Mouse (Mus musculus): ENCODE results near the gene Olfr344. TPM values are rescaled to one million over a fixed set of nuclear protein-coding genes. Genes with fewer than 3 reads are reported as not detected.

The Olfr344 gene
- total RNA-seq (2014; rRNA removed) = not detected in 2 replicates
- not detected in 2 replicates for polyA plus RNA-seq (2015; fragmentation: Nextera tagmentation; extraction: Ambion mirVana)

GRCm38 (mm10) chr2:36566362-36566761, at the start of gene Olfr344:
TSS of gene Olfr344 (plus strand) at chr2:36566662.
- ATAC-seq (ENCODE audit: low FRiP score) (no peak), DNase-seq (ENCODE audit: low spot score) (no peak)
- Histone ChIP-seq H3K36me3 (ENCODE audit: insufficient read depth, low read length) (no peaks in the 10 kb centered on the region), H3K4me2 (ENCODE audit: low read depth, low read length, poor library complexity, severe bottlenecking) (no peak within 1 kb of the TSS), H3K27me3 (ENCODE audit: insufficient read depth, low read length) (no peaks in the 10 kb centered on the region), H3K27ac (ENCODE audit: low read depth, low read length) (no peak within 1 kb of the TSS), H3K4me1 (ENCODE audit: insufficient read depth, low read length) (no peaks in the 10 kb centered on the region), H3K4me3 (ENCODE audit: low read depth, low read length) (no peak within 1 kb of the TSS), H3K9ac (replicated peaks; ENCODE audit: low read length, poor library complexity, severe bottlenecking) (no peak within 1 kb of the TSS), H3K9me3 (ENCODE audit: low read length) (peaks cover 4% of the 10 kb centered on the region; the same call in 1 of the 2 replicates)
- TF ChIP-seq CTCF (IDR thresholded peaks at IDR 0.05) = no peak
- WGBS = 71% methylated on average over 1 of the region's 1 CpGs

DNA sequence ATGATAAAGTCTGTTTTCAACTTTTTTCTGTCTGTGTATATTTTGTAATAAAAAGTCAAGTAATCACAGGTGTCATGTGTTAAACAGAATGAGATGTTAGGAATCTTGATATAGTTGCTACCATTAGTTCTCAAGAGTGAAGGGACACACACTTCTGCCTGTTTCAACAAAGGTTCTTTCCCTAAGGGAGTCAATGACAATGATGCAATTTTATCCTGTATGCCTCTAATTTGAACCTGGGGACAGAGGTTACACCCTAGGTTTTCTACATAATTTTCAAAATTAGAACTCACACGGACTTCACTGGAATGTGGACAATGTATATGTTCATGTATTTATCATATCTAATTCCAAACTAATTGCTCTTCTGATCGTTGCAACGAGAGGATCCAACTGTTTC, 41.8 kb upstream of the Olfr344 start, which contains the start of gene Olfr342:
TSS of gene Olfr342 (plus strand) at position 301 of the 400 bp plus-strand sequence.
- no peaks in the 10 kb centered on the region for H3K27me3 ChIP-seq (ENCODE audit: insufficient read depth, low read length)
- peaks cover 6% of the 10 kb centered on the region; the same call in 1 of the 2 replicates for H3K9me3 ChIP-seq (ENCODE audit: low read length)
- ATAC-seq (ENCODE audit: low FRiP score) = no peak

DNA sequence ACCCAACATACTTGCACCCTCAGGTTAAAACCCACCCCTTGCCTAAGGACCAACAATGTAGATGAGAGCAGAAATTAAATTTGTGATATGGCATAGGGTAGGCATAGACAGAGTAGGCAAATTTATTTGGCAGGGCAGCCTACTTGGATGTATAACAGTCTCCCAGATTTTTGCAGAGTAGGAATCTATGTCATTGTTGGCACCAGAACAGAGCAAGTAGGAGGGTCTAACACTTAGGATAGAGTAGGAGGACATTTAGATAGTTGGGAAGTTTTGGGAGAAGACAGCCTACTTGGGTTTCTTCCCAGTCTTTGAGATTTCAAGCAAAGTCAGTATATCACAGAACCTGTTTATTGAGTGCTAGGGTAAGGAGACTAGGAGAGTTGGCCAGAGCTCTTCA, 1.3 kb upstream of the Olfr344 start:
- Histone ChIP-seq H3K9me3 (ENCODE audit: low read length) (peaks cover 4% of the 10 kb centered on the region; the same call in 1 of the 2 replicates), H3K36me3 (ENCODE audit: insufficient read depth, low read length) (no peaks in the 10 kb centered on the region), H3K27ac (ENCODE audit: low read depth, low read length) (no peak overlapping the region), H3K9ac (replicated peaks; ENCODE audit: low read length, poor library complexity, severe bottlenecking) (no peak overlapping the region), H3K4me1 (ENCODE audit: insufficient read depth, low read length) (no peaks in the 10 kb centered on the region), H3K4me3 (ENCODE audit: low read depth, low read length) (no peak overlapping the region), H3K4me2 (ENCODE audit: low read depth, low read length, poor library complexity, severe bottlenecking) (no peak overlapping the region), H3K27me3 (ENCODE audit: insufficient read depth, low read length) (no peaks in the 10 kb centered on the region)
- TF ChIP-seq CTCF (IDR thresholded peaks at IDR 0.05) = no peak
- DNase-seq (ENCODE audit: low spot score) = no peak
- no peak for ATAC-seq (ENCODE audit: low FRiP score)

More for the DNA sequence above, 41.8 kb upstream of the Olfr344 start, which contains the start of gene Olfr342:
- Histone ChIP-seq H3K36me3 (ENCODE audit: insufficient read depth, low read length) (no peaks in the 10 kb centered on the region), H3K9ac (replicated peaks; ENCODE audit: low read length, poor library complexity, severe bottlenecking) (no peak within 1 kb of the TSS), H3K4me3 (ENCODE audit: low read depth, low read length) (no peak within 1 kb of the TSS), H3K27ac (ENCODE audit: low read depth, low read length) (no peak within 1 kb of the TSS), H3K4me2 (ENCODE audit: low read depth, low read length, poor library complexity, severe bottlenecking) (no peak within 1 kb of the TSS), H3K4me1 (ENCODE audit: insufficient read depth, low read length) (no peaks in the 10 kb centered on the region)
- DNase-seq (ENCODE audit: low spot score) = no peak
- WGBS = 67% methylated on average over 3 of the region's 3 CpGs
- TF ChIP-seq CTCF (IDR thresholded peaks at IDR 0.05) = no peak

- Histone ChIP-seq H3K36me3 (ENCODE audit: insufficient read depth, low read length) (no peaks in the 10 kb centered on the region), H3K4me3 (ENCODE audit: low read depth, low read length) (no peak overlapping the region), H3K27me3 (ENCODE audit: insufficient read depth, low read length) (no peaks in the 10 kb centered on the region), H3K4me1 (ENCODE audit: insufficient read depth, low read length) (no peaks in the 10 kb centered on the region), H3K9ac (replicated peaks; ENCODE audit: low read length, poor library complexity, severe bottlenecking) (no peak overlapping the region), H3K4me2 (ENCODE audit: low read depth, low read length, poor library complexity, severe bottlenecking) (no peak overlapping the region), H3K9me3 (ENCODE audit: low read length) (peaks cover 4% of the 10 kb centered on the region; the same call in 1 of the 2 replicates), H3K27ac (ENCODE audit: low read depth, low read length) (no peak overlapping the region)
- no peak for DNase-seq (ENCODE audit: low spot score)
- no peak for ATAC-seq (ENCODE audit: low FRiP score)
- no peak for TF ChIP-seq CTCF (IDR thresholded peaks at IDR 0.05)
Measured at GRCm38 (mm10) chr2:36567022-36567421, 560 bp downstream of the Olfr344 start.

DNA sequence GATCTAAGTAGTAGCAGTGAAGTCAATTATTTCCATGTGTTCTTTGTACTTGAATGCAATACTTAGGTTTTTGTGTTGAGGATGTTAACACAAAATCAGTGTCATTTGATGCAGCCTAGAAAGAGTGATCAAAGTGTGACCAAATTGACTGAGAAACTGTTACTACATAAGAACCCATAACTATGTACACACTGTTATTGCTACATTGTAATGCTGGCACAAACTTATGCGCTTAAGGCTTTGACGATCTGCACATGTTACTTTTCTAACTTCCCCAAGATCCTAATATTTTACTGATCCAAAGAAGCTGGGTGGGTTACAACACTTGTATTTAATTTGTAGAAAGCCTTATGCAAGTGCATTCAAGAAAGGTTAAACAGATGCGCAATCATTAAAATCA, 1.4 kb downstream of the Olfr344 start:
- no peaks in the 10 kb centered on the region for H3K36me3 ChIP-seq (ENCODE audit: insufficient read depth, low read length)
- no peak for DNase-seq (ENCODE audit: low spot score)
- H3K4me2 ChIP-seq (ENCODE audit: low read depth, low read length, poor library complexity, severe bottlenecking) = no peak overlapping the region
- no peaks in the 10 kb centered on the region for H3K27me3 ChIP-seq (ENCODE audit: insufficient read depth, low read length)
- H3K9ac ChIP-seq (replicated peaks; ENCODE audit: low read length, poor library complexity, severe bottlenecking) = no peak overlapping the region
- 91% methylated on average over 3 of the region's 3 CpGs for WGBS
- no peak for ATAC-seq (ENCODE audit: low FRiP score)
- H3K27ac ChIP-seq (ENCODE audit: low read depth, low read length) = no peak overlapping the region
- H3K4me1 ChIP-seq (ENCODE audit: insufficient read depth, low read length) = no peaks in the 10 kb centered on the region
- no peak overlapping the region for H3K4me3 ChIP-seq (ENCODE audit: low read depth, low read length)
- no peak for TF ChIP-seq CTCF (IDR thresholded peaks at IDR 0.05)
- peaks cover 4% of the 10 kb centered on the region; the same call in 1 of the 2 replicates for H3K9me3 ChIP-seq (ENCODE audit: low read length)

Other genes with a start within 250 kb of the Olfr344 start
- 0.05 TPM in 1 of 2 replicates, not detected in the other for gene Olfr338, start 193.1 kb upstream of the Olfr344 start, total RNA-seq (2014; rRNA removed)
- gene Olfr338, start 193.1 kb upstream of the Olfr344 start, polyA plus RNA-seq (2015; fragmentation: Nextera tagmentation; extraction: Ambion mirVana) = not detected in 2 replicates
- gene Olfr339, start 147.7 kb upstream of the Olfr344 start, total RNA-seq (2014; rRNA removed) = not detected in 2 replicates
- gene Olfr339, start 147.7 kb upstream of the Olfr344 start, polyA plus RNA-seq (2015; fragmentation: Nextera tagmentation; extraction: Ambion mirVana) = not detected in 2 replicates
- not detected in 2 replicates for gene Olfr340, start 114.1 kb upstream of the Olfr344 start, total RNA-seq (2014; rRNA removed)
- not detected in 2 replicates for gene Olfr340, start 114.1 kb upstream of the Olfr344 start, polyA plus RNA-seq (2015; fragmentation: Nextera tagmentation; extraction: Ambion mirVana)
- gene Olfr341, start 84.2 kb upstream of the Olfr344 start, total RNA-seq (2014; rRNA removed) = not detected in 2 replicates
- not detected in 2 replicates for gene Olfr341, start 84.2 kb upstream of the Olfr344 start, polyA plus RNA-seq (2015; fragmentation: Nextera tagmentation; extraction: Ambion mirVana)
- not detected in 2 replicates for gene Olfr342, start 41.7 kb upstream of the Olfr344 start, total RNA-seq (2014; rRNA removed)
- gene Olfr342, start 41.7 kb upstream of the Olfr344 start, polyA plus RNA-seq (2015; fragmentation: Nextera tagmentation; extraction: Ambion mirVana) = not detected in 2 replicates
- gene Olfr345, start 73.4 kb downstream of the Olfr344 start, total RNA-seq (2014; rRNA removed) = not detected in 2 replicates
- gene Olfr345, start 73.4 kb downstream of the Olfr344 start, polyA plus RNA-seq (2015; fragmentation: Nextera tagmentation; extraction: Ambion mirVana) = not detected in 2 replicates
- not detected in 2 replicates for gene Olfr346, start 119.1 kb downstream of the Olfr344 start, total RNA-seq (2014; rRNA removed)
- gene Olfr346, start 119.1 kb downstream of the Olfr344 start, polyA plus RNA-seq (2015; fragmentation: Nextera tagmentation; extraction: Ambion mirVana) = not detected in 2 replicates
- gene Olfr347, start 165.2 kb downstream of the Olfr344 start, total RNA-seq (2014; rRNA removed) = not detected in 2 replicates
- gene Olfr347, start 165.2 kb downstream of the Olfr344 start, polyA plus RNA-seq (2015; fragmentation: Nextera tagmentation; extraction: Ambion mirVana) = not detected in 2 replicates
- gene Olfr348, start 217.6 kb downstream of the Olfr344 start, total RNA-seq (2014; rRNA removed) = not detected in 2 replicates
- gene Olfr348, start 217.6 kb downstream of the Olfr344 start, polyA plus RNA-seq (2015; fragmentation: Nextera tagmentation; extraction: Ambion mirVana) = not detected in 2 replicates
- not detected in 2 replicates for gene Olfr50, start 223.9 kb downstream of the Olfr344 start, total RNA-seq (2014; rRNA removed)
- gene Olfr50, start 223.9 kb downstream of the Olfr344 start, polyA plus RNA-seq (2015; fragmentation: Nextera tagmentation; extraction: Ambion mirVana) = not detected in 2 replicates